Mouse (Mus musculus): Measurements from ENCODE around the gene C2cd4d. TPM values are rescaled to one million over a fixed set of nuclear protein-coding genes. Genes with fewer than 3 reads are reported as not detected.
A peak's percentile ranks its signal among the peaks of the same experiment; 100 is the strongest.

Gene C2cd4d
- polyA plus RNA-seq, 1 experiment from 2014 or later, result 2.5 TPM

DNA sequence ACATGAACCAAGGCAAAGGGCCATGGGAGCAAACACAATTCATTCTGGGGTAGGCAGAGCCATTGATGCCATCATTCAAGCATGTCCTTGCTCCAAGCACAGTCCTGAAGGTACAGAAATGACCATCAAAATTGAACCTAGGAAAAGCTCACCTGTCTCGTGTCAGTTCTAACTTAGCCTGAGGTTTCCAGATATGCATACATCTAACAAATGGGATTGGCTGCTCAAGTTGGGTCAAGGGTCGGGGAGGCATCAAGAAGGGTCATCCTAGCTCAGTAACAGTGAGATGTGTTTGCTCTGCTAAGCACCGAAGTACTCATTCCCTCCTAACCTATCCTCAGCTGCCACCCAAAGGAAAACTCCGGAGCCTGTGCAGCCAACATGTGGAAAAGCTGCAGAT is 34.6 kb downstream of the C2cd4d start:
- 85% methylated on average over 4 of the region's 4 CpGs for WGBS
- Histone ChIP-seq H3K27ac (no peak overlapping the region), H3K9ac (no peak overlapping the region), H3K27me3 (peaks cover 31% of the 10 kb centered on the region), H3K36me3 (no peaks in the 10 kb centered on the region), H3K9me3 (replicated peaks) (no peaks in the 10 kb centered on the region), H3K4me3 (no peak overlapping the region), H3K4me1 (peaks cover 15% of the 10 kb centered on the region), H3K4me2 (replicated peaks) (no peak overlapping the region)
- no peak for ATAC-seq (ENCODE audit: low FRiP score)

GRCm38 (mm10) chr3:94398217-94398616 is 36.0 kb downstream of the C2cd4d start, which contains the start of gene Lingo4:
Gene Lingo4 (plus strand): TSS chr3:94398517.
- no peak for ATAC-seq (ENCODE audit: low FRiP score)
- 77% methylated on average over 6 of the region's 6 CpGs for WGBS
- no peaks in the 10 kb centered on the region for H3K9me3 ChIP-seq (replicated peaks)
- peaks cover 36% of the 10 kb centered on the region for H3K27me3 ChIP-seq
- peak within 1 kb of the TSS; percentile 28 for H3K4me3 ChIP-seq
- H3K36me3 ChIP-seq, result no peaks in the 10 kb centered on the region
- peak within 1 kb of the TSS; percentile 52 for H3K9ac ChIP-seq
- H3K27ac ChIP-seq, result no peak within 1 kb of the TSS
- H3K4me2 ChIP-seq (replicated peaks), result peak within 1 kb of the TSS; percentile 72
- peaks cover 18% of the 10 kb centered on the region for H3K4me1 ChIP-seq

- H3K27me3 ChIP-seq, result peaks cover 44% of the 10 kb centered on the region
- no peak overlapping the region for H3K27ac ChIP-seq
Measured at GRCm38 (mm10) chr3:94398943-94399481, 36.8 kb downstream of the C2cd4d start.

GRCm38 (mm10) chr3:94399663-94400310 is 37.5 kb downstream of the C2cd4d start:
- H3K36me3 ChIP-seq, result no peaks in the 10 kb centered on the region
- 15% methylated on average over 5 of the region's 5 CpGs for WGBS
- H3K27me3 ChIP-seq, result peaks cover 45% of the 10 kb centered on the region
- H3K27ac ChIP-seq, result no peak overlapping the region
- peak; percentile 33; the same call in 1 of the 2 replicates for ATAC-seq (ENCODE audit: low FRiP score)
- H3K4me3 ChIP-seq, result peak overlapping the region; percentile 28; the same call in 1 of the 2 replicates
- peaks cover 26% of the 10 kb centered on the region for H3K4me1 ChIP-seq
- peak overlapping the region; percentile 52; the same call in 1 of the 2 replicates for H3K9ac ChIP-seq
- H3K4me2 ChIP-seq (replicated peaks), result peak overlapping the region; percentile 72
- no peaks in the 10 kb centered on the region for H3K9me3 ChIP-seq (replicated peaks)

More at GRCm38 (mm10) chr3:94398943-94399481, 36.8 kb downstream of the C2cd4d start:
- peak; percentile 59; the same call in 1 of the 2 replicates for ATAC-seq (ENCODE audit: low FRiP score)
- Histone ChIP-seq H3K4me2 (replicated peaks) (peak overlapping the region; percentile 72), H3K36me3 (no peaks in the 10 kb centered on the region), H3K4me1 (peaks cover 18% of the 10 kb centered on the region), H3K4me3 (peak overlapping the region; percentile 28), H3K9me3 (replicated peaks) (no peaks in the 10 kb centered on the region), H3K9ac (peak overlapping the region; percentile 52)
- 2% methylated on average over 20 of the region's 20 CpGs for WGBS

DNA sequence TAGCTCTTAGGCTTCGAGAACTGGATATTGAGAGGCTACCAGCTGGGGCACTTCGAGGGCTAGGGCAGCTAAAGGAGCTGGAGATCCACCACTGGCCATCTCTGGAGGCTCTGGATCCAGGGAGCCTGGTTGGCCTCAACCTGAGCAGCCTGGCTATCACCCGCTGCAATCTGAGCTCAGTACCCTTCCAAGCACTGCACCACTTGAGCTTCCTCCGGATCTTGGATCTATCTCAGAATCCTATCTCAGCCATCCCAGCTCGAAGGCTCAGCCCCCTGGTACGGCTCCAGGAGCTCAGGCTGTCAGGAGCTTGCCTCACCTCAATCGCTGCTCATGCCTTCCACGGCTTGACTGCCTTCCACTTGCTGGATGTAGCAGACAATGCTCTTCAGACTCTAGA is 40.2 kb downstream of the C2cd4d start:
- no peak overlapping the region for H3K4me3 ChIP-seq
- H3K36me3 ChIP-seq, result no peaks in the 10 kb centered on the region
- H3K9me3 ChIP-seq (replicated peaks), result no peaks in the 10 kb centered on the region
- H3K27me3 ChIP-seq, result peaks cover 40% of the 10 kb centered on the region
- H3K4me2 ChIP-seq (replicated peaks), result no peak overlapping the region
- ATAC-seq (ENCODE audit: low FRiP score), result no peak
- WGBS, result 71% methylated on average over 8 of the region's 8 CpGs
- no peak overlapping the region for H3K9ac ChIP-seq
- H3K4me1 ChIP-seq, result peaks cover 29% of the 10 kb centered on the region
- H3K27ac ChIP-seq, result no peak overlapping the region

DNA sequence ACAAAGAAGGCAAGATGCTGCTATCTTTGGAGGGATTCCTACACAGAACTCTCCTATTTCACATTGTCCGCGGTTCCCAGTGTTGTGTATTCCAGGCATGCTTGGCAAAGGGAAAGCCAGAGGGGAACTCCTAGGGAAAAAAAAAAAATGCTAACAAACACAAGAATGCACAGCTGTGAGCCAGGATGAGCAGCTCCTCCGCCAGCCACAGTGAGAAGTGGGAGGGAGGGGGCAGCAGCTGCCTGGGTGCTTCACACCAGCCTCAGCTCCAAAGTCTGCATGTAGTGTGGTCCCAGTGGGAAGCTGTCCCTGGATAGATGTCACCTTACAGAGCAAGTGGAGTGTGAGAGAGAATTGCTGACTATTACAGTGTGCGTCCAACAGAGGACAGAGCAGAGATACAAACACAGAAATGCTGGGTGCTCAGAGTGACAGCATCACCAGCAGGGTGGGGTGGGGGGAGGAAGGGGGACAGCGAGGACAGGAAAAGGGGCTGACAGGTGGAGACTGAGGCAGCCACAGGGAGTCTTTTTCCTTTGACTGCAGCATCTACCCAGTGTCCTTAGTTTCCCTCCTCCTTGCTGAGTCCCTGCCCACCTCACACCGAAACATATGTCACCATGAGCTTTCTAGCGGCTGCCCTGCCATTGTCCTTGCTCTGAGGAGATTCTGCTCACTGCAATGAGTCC is 42.3 kb downstream of the C2cd4d start:
- H3K9me3 ChIP-seq (replicated peaks), result no peaks in the 10 kb centered on the region
- 13% methylated on average over 7 of the region's 7 CpGs for WGBS
- ATAC-seq (ENCODE audit: low FRiP score), result peak; percentile 37; the same call in 1 of the 2 replicates
- H3K36me3 ChIP-seq, result no peaks in the 10 kb centered on the region
- peaks cover 20% of the 10 kb centered on the region for H3K4me1 ChIP-seq
- H3K9ac ChIP-seq, result 0 out of 2 replicates have a peak overlapping the region, but pooled peaks have one; percentile 18
- H3K27ac ChIP-seq, result no peak overlapping the region
- H3K27me3 ChIP-seq, result peaks cover 32% of the 10 kb centered on the region
- no peak overlapping the region for H3K4me3 ChIP-seq
- H3K4me2 ChIP-seq (replicated peaks), result no peak overlapping the region

DNA sequence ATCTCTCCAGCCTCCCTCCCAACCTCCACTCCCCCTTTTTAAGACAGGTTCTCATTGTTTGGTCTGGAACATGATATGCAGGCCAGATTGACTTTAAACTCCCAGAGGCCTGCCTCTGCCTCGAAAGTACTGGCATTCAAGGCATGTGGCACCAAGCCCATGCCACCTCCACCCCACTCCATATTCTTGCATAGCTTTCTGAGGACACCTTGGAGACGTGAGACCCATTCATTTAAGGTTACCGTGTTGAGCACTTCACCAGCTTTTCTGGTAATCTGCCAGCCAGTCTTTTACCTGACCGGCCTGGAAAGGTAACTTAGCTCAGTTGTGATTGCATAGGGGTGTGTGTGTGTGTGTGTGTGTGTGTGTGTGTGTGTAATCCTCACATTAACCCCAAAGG is 43.3 kb downstream of the C2cd4d start:
- Histone ChIP-seq H3K4me1 (peaks cover 13% of the 10 kb centered on the region), H3K4me2 (replicated peaks) (no peak overlapping the region)
- no peak for ATAC-seq (ENCODE audit: low FRiP score)

DNA sequence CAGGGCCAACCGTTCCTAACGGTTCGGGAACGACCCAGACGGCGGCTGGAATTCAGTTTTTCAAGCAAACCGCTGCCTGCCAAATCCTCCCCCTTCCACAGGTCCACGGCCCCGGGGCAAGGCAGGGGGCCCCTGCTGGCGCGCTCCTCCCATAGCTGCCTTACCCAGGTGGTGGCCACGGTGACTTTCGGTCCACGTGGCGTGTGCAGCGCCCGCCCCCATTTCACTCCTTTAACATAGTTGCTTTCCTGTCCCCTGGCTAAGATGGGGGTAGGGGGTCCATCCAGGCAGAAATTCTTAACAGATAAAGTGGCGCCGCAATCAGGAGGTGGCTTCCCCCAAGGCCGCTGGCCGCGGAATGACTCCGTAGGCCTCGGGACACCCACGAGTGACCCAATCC is 50.3 kb downstream of the C2cd4d start:
- H3K9ac ChIP-seq, result peak overlapping the region; percentile 67
- H3K9me3 ChIP-seq (replicated peaks), result no peaks in the 10 kb centered on the region
- H3K27me3 ChIP-seq, result no peaks in the 10 kb centered on the region
- peak overlapping the region; percentile 57 for H3K4me3 ChIP-seq
- H3K4me2 ChIP-seq (replicated peaks), result peak overlapping the region; percentile 93
- no peaks in the 10 kb centered on the region for H3K36me3 ChIP-seq
- peaks cover 14% of the 10 kb centered on the region for H3K4me1 ChIP-seq
- ATAC-seq (ENCODE audit: low FRiP score), result peak; percentile 76
- WGBS, result 7% methylated on average over 25 of the region's 25 CpGs
- peak overlapping the region; percentile 71 for H3K27ac ChIP-seq

More for the DNA sequence above, 43.3 kb downstream of the C2cd4d start:
- Histone ChIP-seq H3K27me3 (peaks cover 24% of the 10 kb centered on the region), H3K9me3 (replicated peaks) (no peaks in the 10 kb centered on the region), H3K4me3 (no peak overlapping the region), H3K27ac (no peak overlapping the region), H3K36me3 (no peaks in the 10 kb centered on the region), H3K9ac (no peak overlapping the region)
- WGBS, result 73% methylated on average over 4 of the region's 4 CpGs

- no peaks in the 10 kb centered on the region for H3K27me3 ChIP-seq
- peak within 1 kb of the TSS; percentile 57 for H3K4me3 ChIP-seq
- H3K4me1 ChIP-seq, result peaks cover 14% of the 10 kb centered on the region
- H3K36me3 ChIP-seq, result no peaks in the 10 kb centered on the region
- peak; percentile 98 for ATAC-seq (ENCODE audit: low FRiP score)
- peak within 1 kb of the TSS; percentile 71 for H3K27ac ChIP-seq
- peak within 1 kb of the TSS; percentile 70 for H3K9ac ChIP-seq
- H3K9me3 ChIP-seq (replicated peaks), result no peaks in the 10 kb centered on the region
- 8% methylated on average over 52 of the region's 52 CpGs for WGBS
- peak within 1 kb of the TSS; percentile 93 for H3K4me2 ChIP-seq (replicated peaks)
Measured at GRCm38 (mm10) chr3:94413031-94413679, 50.9 kb downstream of the C2cd4d start, which contains the start of gene Tdrkh. Gene Tdrkh (plus strand): TSS chr3:94413273.

Other genes starting within 250 kb of the C2cd4d start
- not detected in 2 replicates for gene Gm10696, start 184.2 kb upstream of the C2cd4d start, polyA plus RNA-seq (2016; fragmentation: Nextera tagmentation; extraction: Ambion mirVana)
- gene Gm5286, start 165.7 kb upstream of the C2cd4d start, polyA plus RNA-seq (2016; fragmentation: Nextera tagmentation; extraction: Ambion mirVana), result not detected in 2 replicates
- not detected in 2 replicates for gene Gm4778, start 98.4 kb upstream of the C2cd4d start, polyA plus RNA-seq (2016; fragmentation: Nextera tagmentation; extraction: Ambion mirVana)
- 16.1 and 18.1 TPM in 2 replicates for gene Them4, start 52.3 kb upstream of the C2cd4d start, polyA plus RNA-seq (2016; fragmentation: Nextera tagmentation; extraction: Ambion mirVana)
- not detected in 2 replicates for gene Them5, start 20.3 kb upstream of the C2cd4d start, polyA plus RNA-seq (2016; fragmentation: Nextera tagmentation; extraction: Ambion mirVana)
- gene Rorc, start 10.4 kb downstream of the C2cd4d start, polyA plus RNA-seq (2016; fragmentation: Nextera tagmentation; extraction: Ambion mirVana), result 0.76 and 0.82 TPM in 2 replicates
- 0.52 and 0.53 TPM in 2 replicates for gene Lingo4, start 36.1 kb downstream of the C2cd4d start, polyA plus RNA-seq (2016; fragmentation: Nextera tagmentation; extraction: Ambion mirVana)
- 48.7 and 52.1 TPM in 2 replicates for gene Tdrkh, start 50.8 kb downstream of the C2cd4d start, polyA plus RNA-seq (2016; fragmentation: Nextera tagmentation; extraction: Ambion mirVana)
- gene Mrpl9, start 80.9 kb downstream of the C2cd4d start, polyA plus RNA-seq (2016; fragmentation: Nextera tagmentation; extraction: Ambion mirVana), result 58.0 and 67.5 TPM in 2 replicates
- gene Oaz3, start 81.5 kb downstream of the C2cd4d start, polyA plus RNA-seq (2016; fragmentation: Nextera tagmentation; extraction: Ambion mirVana), result 0.77 and 1.0 TPM in 2 replicates
- gene Celf3, start 115.9 kb downstream of the C2cd4d start, polyA plus RNA-seq (2016; fragmentation: Nextera tagmentation; extraction: Ambion mirVana), result 196 and 207 TPM in 2 replicates
- 18.7 and 19.3 TPM in 2 replicates for gene Riiad1, start 117.9 kb downstream of the C2cd4d start, polyA plus RNA-seq (2016; fragmentation: Nextera tagmentation; extraction: Ambion mirVana)
- 68.7 and 73.3 TPM in 2 replicates for gene Snx27, start 220.3 kb downstream of the C2cd4d start, polyA plus RNA-seq (2016; fragmentation: Nextera tagmentation; extraction: Ambion mirVana)